Mouse (Mus musculus): ENCODE measurements around the gene Atl1. TPM values are rescaled to one million over a fixed set of nuclear protein-coding genes. Genes with fewer than 3 reads are reported as not detected.

The Atl1 gene
- polyA plus RNA-seq, 1 experiment from 2014 or later = 48.1 TPM

DNA sequence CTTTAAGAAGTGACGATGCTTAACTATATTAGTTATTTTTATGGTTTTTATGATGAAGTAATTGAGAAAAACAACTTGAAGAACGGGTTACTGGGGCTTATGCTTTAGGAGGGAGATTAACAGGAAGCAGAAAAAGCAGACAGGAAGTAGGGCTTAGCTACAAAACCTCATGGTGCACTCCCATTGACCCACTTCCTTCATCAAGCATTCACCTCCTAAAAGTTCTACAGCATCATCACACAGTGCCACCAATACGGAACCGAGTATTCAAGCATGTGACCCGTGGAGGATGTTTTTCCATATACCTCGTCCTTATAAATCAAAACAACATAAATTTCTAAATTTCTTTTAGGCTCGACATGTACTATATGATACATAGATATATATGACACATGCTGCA, 20.3 kb downstream of the Atl1 start:
- H3K36me3 ChIP-seq (ENCODE audit: control insufficient read depth, insufficient read depth, low read length) = no peaks in the 10 kb centered on the region
- ATAC-seq (ENCODE audit: insufficient read depth, low FRiP score, low TSS enrichment) (no peak), DNase-seq (ENCODE audit: low spot score) (no peak)
- H3K4me3 ChIP-seq (ENCODE audit: low read depth, low read length) = no peak overlapping the region
- no peaks in the 10 kb centered on the region for H3K9me3 ChIP-seq (ENCODE audit: control insufficient read depth, low read length)
- no peaks in the 10 kb centered on the region for H3K27me3 ChIP-seq (ENCODE audit: control insufficient read depth, insufficient read depth, low read length)
- H3K4me2 ChIP-seq (ENCODE audit: low read depth) = no peak overlapping the region
- WGBS = 87% methylated on average over 7 of the region's 7 CpGs
- no peak overlapping the region for H3K27ac ChIP-seq (ENCODE audit: low read depth, low read length)
- no peak overlapping the region for H3K9ac ChIP-seq (ENCODE audit: low read length)
- 0 out of 2 replicates have a peak, but pooled peaks cover under 1% of the 10 kb centered on the region for H3K4me1 ChIP-seq (ENCODE audit: control insufficient read depth, insufficient read depth, low read length)

DNA sequence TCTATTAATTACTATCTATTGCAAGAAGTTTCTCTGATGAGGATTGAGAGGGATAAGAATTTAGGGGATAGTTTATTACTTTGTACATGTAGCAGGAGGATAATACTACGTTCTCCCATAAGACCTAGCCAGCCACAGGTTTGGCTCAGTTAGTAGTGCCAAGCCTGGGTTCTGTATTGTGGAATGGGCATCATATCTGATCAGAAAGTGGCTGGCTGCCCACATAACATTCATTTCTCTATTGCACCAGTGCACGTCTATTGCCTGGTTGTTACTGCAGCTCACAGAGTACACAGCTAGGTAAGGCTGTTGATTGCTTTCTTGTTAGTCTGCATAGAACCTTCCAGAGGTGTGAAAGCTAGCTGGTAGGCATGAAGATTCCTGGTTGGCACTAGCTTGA, 25.5 kb downstream of the Atl1 start:
- Histone ChIP-seq H3K4me2 (ENCODE audit: low read depth) (no peak overlapping the region), H3K4me3 (ENCODE audit: low read depth, low read length) (no peak overlapping the region), H3K27ac (ENCODE audit: low read depth, low read length) (no peak overlapping the region), H3K27me3 (ENCODE audit: control insufficient read depth, insufficient read depth, low read length) (no peaks in the 10 kb centered on the region), H3K9me3 (ENCODE audit: control insufficient read depth, low read length) (no peaks in the 10 kb centered on the region), H3K36me3 (ENCODE audit: control insufficient read depth, insufficient read depth, low read length) (no peaks in the 10 kb centered on the region), H3K4me1 (ENCODE audit: control insufficient read depth, insufficient read depth, low read length) (no peaks in the 10 kb centered on the region), H3K9ac (ENCODE audit: low read length) (no peak overlapping the region)
- ATAC-seq (ENCODE audit: insufficient read depth, low FRiP score, low TSS enrichment) = no peak
- no peak for DNase-seq (ENCODE audit: low spot score)
- WGBS = 90% methylated on average over 2 of the region's 2 CpGs

DNA sequence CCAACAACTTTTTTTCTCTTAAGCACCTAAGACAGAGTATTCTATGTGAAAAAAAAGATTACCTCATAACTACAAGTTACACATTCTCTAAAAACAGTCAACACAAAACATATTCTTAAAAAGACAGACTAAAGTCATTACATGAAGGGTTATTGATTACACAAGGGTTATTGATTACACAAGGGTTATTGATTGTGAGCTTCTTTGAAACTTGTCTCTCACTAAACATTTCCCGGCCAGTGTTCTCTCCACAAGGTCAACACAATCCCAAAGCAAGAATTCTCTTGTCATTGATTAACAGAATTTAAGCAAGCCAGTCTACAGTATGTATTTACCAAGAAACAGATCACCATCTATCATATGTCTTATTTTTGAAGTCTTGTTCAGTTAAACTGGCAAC, 29.7 kb downstream of the Atl1 start:
- H3K4me3 ChIP-seq (ENCODE audit: low read depth, low read length) = no peak overlapping the region
- H3K9me3 ChIP-seq (ENCODE audit: control insufficient read depth, low read length) = no peaks in the 10 kb centered on the region
- H3K9ac ChIP-seq (ENCODE audit: low read length) = no peak overlapping the region
- H3K27me3 ChIP-seq (ENCODE audit: control insufficient read depth, insufficient read depth, low read length) = no peaks in the 10 kb centered on the region
- WGBS = 86% methylated on average over 1 of the region's 1 CpGs
- no peak overlapping the region for H3K27ac ChIP-seq (ENCODE audit: low read depth, low read length)
- no peak overlapping the region for H3K4me2 ChIP-seq (ENCODE audit: low read depth)
- H3K4me1 ChIP-seq (ENCODE audit: control insufficient read depth, insufficient read depth, low read length) = no peaks in the 10 kb centered on the region
- no peak for DNase-seq (ENCODE audit: low spot score)
- H3K36me3 ChIP-seq (ENCODE audit: control insufficient read depth, insufficient read depth, low read length) = no peaks in the 10 kb centered on the region
- ATAC-seq (ENCODE audit: insufficient read depth, low FRiP score, low TSS enrichment) = no peak

DNA sequence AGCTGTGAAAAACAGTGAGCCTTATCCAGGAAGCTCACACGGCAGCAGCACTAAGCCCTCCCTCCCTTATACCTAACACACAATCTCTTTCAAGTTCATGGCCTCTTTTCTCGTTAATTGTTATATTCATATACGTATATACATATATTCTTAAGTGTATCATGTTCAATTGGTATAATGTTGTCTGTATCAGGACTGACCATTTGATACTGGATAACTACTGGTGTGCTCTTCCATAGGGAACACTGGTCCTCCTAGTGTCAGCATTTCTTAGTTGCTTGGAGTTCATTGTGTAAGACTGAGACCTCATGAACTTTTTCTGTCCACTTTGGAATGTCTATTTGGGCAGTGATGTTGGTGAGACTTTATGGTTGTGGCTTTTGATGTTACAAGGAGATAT, 30.7 kb downstream of the Atl1 start:
- DNase-seq (ENCODE audit: low spot score) (no peak), ATAC-seq (ENCODE audit: insufficient read depth, low FRiP score, low TSS enrichment) (no peak)
- Histone ChIP-seq H3K9me3 (ENCODE audit: control insufficient read depth, low read length) (no peaks in the 10 kb centered on the region), H3K4me2 (ENCODE audit: low read depth) (no peak overlapping the region), H3K9ac (ENCODE audit: low read length) (no peak overlapping the region), H3K4me1 (ENCODE audit: control insufficient read depth, insufficient read depth, low read length) (no peaks in the 10 kb centered on the region), H3K27ac (ENCODE audit: low read depth, low read length) (no peak overlapping the region), H3K36me3 (ENCODE audit: control insufficient read depth, insufficient read depth, low read length) (no peaks in the 10 kb centered on the region), H3K4me3 (ENCODE audit: low read depth, low read length) (no peak overlapping the region), H3K27me3 (ENCODE audit: control insufficient read depth, insufficient read depth, low read length) (no peaks in the 10 kb centered on the region)
- WGBS = 84% methylated on average over 3 of the region's 3 CpGs

DNA sequence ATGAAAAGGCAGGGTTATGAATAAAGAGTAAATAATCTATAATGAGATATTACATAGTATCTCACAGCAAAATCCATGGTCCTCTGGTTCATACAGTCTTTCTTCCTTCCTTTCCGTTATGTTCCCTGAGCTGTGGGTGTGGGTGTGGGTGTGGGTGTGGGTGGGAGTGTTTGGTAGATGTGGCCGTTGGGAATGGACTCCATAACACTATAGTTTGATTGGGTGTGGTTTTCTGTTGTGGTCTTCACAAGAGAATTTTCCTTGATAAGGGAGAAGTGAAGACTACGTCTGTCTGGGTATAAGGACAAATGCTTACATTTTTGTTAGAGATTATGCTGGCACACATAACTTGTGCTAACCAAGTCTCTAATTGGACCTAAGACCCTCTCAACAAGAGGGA, 31.2 kb downstream of the Atl1 start:
- no peaks in the 10 kb centered on the region for H3K9me3 ChIP-seq (ENCODE audit: control insufficient read depth, low read length)

DNA sequence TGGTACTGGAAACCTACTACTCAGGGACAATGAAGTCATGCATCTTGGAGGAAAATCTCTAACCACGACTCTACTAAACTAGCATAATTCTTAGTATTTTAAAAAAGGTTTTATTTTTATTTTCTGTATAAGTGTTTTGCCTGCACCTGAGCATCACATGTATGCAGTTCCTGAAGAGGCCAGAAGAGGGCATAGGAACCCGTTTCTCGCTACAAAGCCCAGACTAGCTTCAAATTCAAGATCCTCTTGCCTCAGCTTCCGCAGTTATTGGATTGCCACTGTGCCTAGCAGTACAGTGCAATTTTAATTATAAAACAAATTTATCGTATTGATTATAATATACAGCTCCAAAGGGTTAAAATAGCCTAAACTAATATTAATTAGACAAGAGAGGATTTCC, 31.6 kb downstream of the Atl1 start:
- no peaks in the 10 kb centered on the region for H3K9me3 ChIP-seq (ENCODE audit: control insufficient read depth, low read length)
- DNase-seq (ENCODE audit: low spot score) = peak; percentile 26

More for the DNA sequence above, 31.2 kb downstream of the Atl1 start:
- Histone ChIP-seq H3K4me2 (ENCODE audit: low read depth) (no peak overlapping the region), H3K27me3 (ENCODE audit: control insufficient read depth, insufficient read depth, low read length) (no peaks in the 10 kb centered on the region), H3K4me3 (ENCODE audit: low read depth, low read length) (no peak overlapping the region), H3K36me3 (ENCODE audit: control insufficient read depth, insufficient read depth, low read length) (no peaks in the 10 kb centered on the region), H3K4me1 (ENCODE audit: control insufficient read depth, insufficient read depth, low read length) (no peaks in the 10 kb centered on the region), H3K9ac (ENCODE audit: low read length) (no peak overlapping the region), H3K27ac (ENCODE audit: low read depth, low read length) (no peak overlapping the region)
- ATAC-seq (ENCODE audit: insufficient read depth, low FRiP score, low TSS enrichment) (no peak), DNase-seq (ENCODE audit: low spot score) (no peak)
- WGBS = 66% methylated on average over 3 of the region's 3 CpGs

DNA sequence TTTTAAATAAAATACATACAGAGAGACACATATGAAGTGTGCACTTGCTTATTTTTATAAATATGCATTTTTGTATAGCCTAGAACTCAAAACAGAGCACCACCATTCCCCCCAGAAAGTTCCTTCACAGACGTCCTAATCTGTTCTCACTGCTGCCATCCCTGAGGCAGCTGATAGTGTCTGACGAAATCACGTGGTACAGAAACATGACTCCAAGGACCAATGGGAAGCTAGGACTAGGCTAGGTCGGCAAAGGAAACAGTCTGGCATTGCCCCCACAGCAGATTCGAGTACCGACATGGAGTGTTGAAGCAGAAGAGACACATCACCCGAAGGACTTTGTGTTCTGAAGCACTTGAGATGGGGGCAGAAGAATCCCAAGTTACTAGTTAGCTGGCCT, 34.3 kb downstream of the Atl1 start:
- no peak overlapping the region for H3K4me2 ChIP-seq (ENCODE audit: low read depth)
- no peak overlapping the region for H3K9ac ChIP-seq (ENCODE audit: low read length)
- ATAC-seq (ENCODE audit: insufficient read depth, low FRiP score, low TSS enrichment) (no peak), DNase-seq (ENCODE audit: low spot score) (no peak)
- H3K36me3 ChIP-seq (ENCODE audit: control insufficient read depth, insufficient read depth, low read length) = no peaks in the 10 kb centered on the region
- H3K9me3 ChIP-seq (ENCODE audit: control insufficient read depth, low read length) = no peaks in the 10 kb centered on the region
- no peak overlapping the region for H3K27ac ChIP-seq (ENCODE audit: low read depth, low read length)
- no peaks in the 10 kb centered on the region for H3K4me1 ChIP-seq (ENCODE audit: control insufficient read depth, insufficient read depth, low read length)
- H3K27me3 ChIP-seq (ENCODE audit: control insufficient read depth, insufficient read depth, low read length) = no peaks in the 10 kb centered on the region
- no peak overlapping the region for H3K4me3 ChIP-seq (ENCODE audit: low read depth, low read length)
- 58% methylated on average over 7 of the region's 7 CpGs for WGBS

More for the DNA sequence above, 31.6 kb downstream of the Atl1 start:
- no peak overlapping the region for H3K4me3 ChIP-seq (ENCODE audit: low read depth, low read length)
- H3K36me3 ChIP-seq (ENCODE audit: control insufficient read depth, insufficient read depth, low read length) = no peaks in the 10 kb centered on the region
- no peaks in the 10 kb centered on the region for H3K27me3 ChIP-seq (ENCODE audit: control insufficient read depth, insufficient read depth, low read length)
- H3K27ac ChIP-seq (ENCODE audit: low read depth, low read length) = no peak overlapping the region
- no peak overlapping the region for H3K4me2 ChIP-seq (ENCODE audit: low read depth)
- WGBS = 14% methylated on average over 5 of the region's 5 CpGs
- no peak for ATAC-seq (ENCODE audit: insufficient read depth, low FRiP score, low TSS enrichment)
- H3K9ac ChIP-seq (ENCODE audit: low read length) = no peak overlapping the region
- no peaks in the 10 kb centered on the region for H3K4me1 ChIP-seq (ENCODE audit: control insufficient read depth, insufficient read depth, low read length)

DNA sequence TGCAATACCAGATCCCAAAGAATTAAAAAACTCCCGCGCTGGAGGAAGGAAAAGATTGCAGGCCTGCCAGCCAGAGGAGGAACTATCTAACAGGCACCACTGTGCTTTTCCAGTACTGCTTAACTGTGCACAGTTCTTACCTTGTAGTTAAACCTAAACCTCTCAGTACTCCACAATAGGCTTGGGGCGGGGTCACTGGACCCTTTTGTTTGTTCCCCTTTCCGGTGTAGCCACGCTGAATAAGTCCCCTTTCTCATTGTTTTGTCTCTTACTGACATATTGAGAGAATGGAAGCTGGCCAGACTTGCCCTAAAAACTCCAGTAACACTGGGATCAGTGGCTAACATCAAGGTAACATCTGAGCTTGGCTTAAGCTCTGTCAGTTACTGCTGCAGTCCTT, 45.3 kb downstream of the Atl1 start:
- H3K9ac ChIP-seq (ENCODE audit: low read length) = no peak overlapping the region
- no peaks in the 10 kb centered on the region for H3K9me3 ChIP-seq (ENCODE audit: control insufficient read depth, low read length)
- no peak overlapping the region for H3K4me2 ChIP-seq (ENCODE audit: low read depth)
- H3K36me3 ChIP-seq (ENCODE audit: control insufficient read depth, insufficient read depth, low read length) = no peaks in the 10 kb centered on the region
- H3K4me3 ChIP-seq (ENCODE audit: low read depth, low read length) = no peak overlapping the region
- H3K4me1 ChIP-seq (ENCODE audit: control insufficient read depth, insufficient read depth, low read length) = no peaks in the 10 kb centered on the region
- DNase-seq (ENCODE audit: low spot score) (no peak), ATAC-seq (ENCODE audit: insufficient read depth, low FRiP score, low TSS enrichment) (no peak)
- no peak overlapping the region for H3K27ac ChIP-seq (ENCODE audit: low read depth, low read length)
- WGBS = 74% methylated on average over 5 of the region's 5 CpGs
- no peaks in the 10 kb centered on the region for H3K27me3 ChIP-seq (ENCODE audit: control insufficient read depth, insufficient read depth, low read length)

DNA sequence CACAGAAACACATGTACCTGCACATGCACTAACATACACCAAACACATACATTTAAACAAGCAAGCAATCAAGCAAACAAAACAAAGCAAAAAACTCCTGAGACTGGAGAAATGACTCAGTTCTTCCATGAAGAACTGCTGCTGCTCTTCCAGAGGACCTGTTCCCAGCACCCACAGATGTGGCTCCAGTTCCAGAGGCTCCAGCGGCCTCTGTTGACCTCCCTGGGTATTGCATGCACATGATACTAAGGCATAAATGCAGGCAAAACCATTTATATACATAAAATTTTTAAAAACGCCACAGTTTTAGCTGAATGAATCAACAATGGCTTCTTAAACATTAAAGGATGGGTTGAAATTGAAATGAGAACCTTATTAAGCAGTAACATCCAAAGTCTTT, 46.9 kb downstream of the Atl1 start:
- no peak overlapping the region for H3K4me3 ChIP-seq (ENCODE audit: low read depth, low read length)
- H3K4me2 ChIP-seq (ENCODE audit: low read depth) = no peak overlapping the region
- ATAC-seq (ENCODE audit: insufficient read depth, low FRiP score, low TSS enrichment) (no peak), DNase-seq (ENCODE audit: low spot score) (no peak)
- H3K9me3 ChIP-seq (ENCODE audit: control insufficient read depth, low read length) = no peaks in the 10 kb centered on the region
- 60% methylated on average over 2 of the region's 2 CpGs for WGBS
- no peak overlapping the region for H3K9ac ChIP-seq (ENCODE audit: low read length)
- no peaks in the 10 kb centered on the region for H3K27me3 ChIP-seq (ENCODE audit: control insufficient read depth, insufficient read depth, low read length)
- H3K4me1 ChIP-seq (ENCODE audit: control insufficient read depth, insufficient read depth, low read length) = no peaks in the 10 kb centered on the region
- no peak overlapping the region for H3K27ac ChIP-seq (ENCODE audit: low read depth, low read length)
- H3K36me3 ChIP-seq (ENCODE audit: control insufficient read depth, insufficient read depth, low read length) = no peaks in the 10 kb centered on the region

Measured in neural tube, embryonic 11.5 days (tissue).